Mouse (Mus musculus) cerebral cortex, adult 2 months (tissue): ENCODE measurements around the gene Tubal3.

Source experiments
- WGBS: fragments of 180-500 bp; shearing (Covaris S2); methylation state at CpG from one replicate; pipeline ENCODE4 v1.1.7; 2018; 5-methylcytosine and 5-hydroxymethylcytosine counted together

Gene Tubal3

GRCm38 (mm10) chr13:3925632-3926031 is 7.6 kb downstream of the Tubal3 start:
- 92% methylated on average over 6 of the region's 6 CpGs for WGBS

- 89% methylated on average over 6 of the region's 6 CpGs for WGBS
Observed at GRCm38 (mm10) chr13:3926046-3926445, 8.0 kb downstream of the Tubal3 start.

DNA sequence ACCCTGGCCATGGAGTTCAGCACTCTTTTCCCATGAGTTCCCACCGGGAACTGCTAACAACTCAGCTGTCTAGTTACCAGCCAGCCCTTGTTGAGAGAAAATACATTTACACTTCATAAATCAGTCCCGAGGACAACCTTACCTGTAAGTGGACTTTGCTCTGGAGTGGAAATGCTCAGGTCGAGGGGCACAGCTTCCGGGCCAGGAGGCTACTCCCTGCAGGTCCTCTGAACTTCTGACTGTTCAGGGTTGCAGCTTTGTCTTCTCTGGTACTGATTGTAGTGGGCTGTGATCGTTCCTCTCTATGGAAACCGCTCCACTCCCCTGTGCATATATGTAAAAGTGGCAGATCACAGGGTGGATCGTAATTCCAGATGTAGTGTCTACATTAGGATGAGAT is 26.6 kb downstream of the Tubal3 start:
- WGBS = 78% methylated on average over 7 of the region's 7 CpGs

DNA sequence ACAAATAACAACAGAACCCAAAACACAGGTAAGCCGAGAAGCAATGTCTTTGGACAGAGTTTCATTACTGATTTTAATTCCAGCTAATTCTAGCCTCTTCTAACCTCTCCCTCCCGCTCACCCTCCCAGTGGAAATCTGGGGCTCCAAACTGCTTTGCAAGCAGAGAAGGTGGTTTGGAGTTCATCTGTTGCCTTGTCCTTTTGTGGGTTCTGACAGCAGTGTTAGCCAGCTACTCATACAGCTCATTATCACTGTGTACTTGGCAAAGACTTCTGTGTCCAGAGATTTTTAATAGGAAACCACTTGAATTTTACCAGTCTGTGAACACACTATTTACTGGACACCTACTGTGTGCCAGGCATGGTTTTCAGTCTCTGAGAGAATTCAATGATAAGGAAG is 27.2 kb downstream of the Tubal3 start, which contains the start of gene Ucn3:
Gene Ucn3 (minus strand): TSS at position 101 of the 400 bp plus-strand sequence.
- 60% methylated on average over 2 of the region's 2 CpGs for WGBS

DNA sequence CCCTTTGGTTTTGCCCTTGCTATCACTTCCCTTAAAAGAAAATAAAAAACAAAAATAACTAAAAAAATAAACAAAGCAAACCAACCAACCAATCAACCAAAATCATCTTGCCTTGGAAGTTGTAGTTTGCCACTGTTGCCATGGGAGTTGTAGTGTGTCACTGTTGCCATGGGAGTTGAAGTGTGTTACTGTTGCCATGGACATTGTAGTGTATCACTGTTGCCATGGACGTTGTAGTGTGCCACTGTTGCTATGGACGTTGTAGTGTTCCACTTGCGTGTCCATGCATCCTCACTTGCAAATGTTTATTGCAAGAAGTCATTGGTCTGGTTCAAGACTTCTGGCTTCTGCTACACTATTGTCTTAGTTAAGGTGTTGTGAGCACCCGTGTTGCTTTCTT is 29.2 kb downstream of the Tubal3 start:
- whole genome bisulfite sequencing = 84% methylated on average over 4 of the region's 4 CpGs

DNA sequence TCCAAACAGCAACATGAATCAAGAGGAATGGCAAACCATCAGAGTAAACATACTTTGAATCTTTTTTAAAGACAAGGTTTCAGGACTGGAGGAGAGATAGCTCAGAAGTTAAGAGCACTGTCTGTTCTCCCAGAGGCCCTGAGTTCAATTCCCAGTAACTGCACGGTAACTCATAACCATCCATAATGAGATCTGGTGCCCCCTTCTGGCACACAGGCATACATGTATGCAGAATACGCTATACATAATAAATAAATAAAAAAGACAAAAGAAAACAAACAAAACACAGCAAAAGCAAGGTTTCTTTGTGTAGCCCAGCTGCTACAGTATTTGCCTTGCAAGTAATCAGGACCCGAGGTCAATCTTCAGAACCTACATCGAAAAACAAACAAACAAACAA is 31.4 kb downstream of the Tubal3 start:
- WGBS = 86% methylated on average over 4 of the region's 4 CpGs

DNA sequence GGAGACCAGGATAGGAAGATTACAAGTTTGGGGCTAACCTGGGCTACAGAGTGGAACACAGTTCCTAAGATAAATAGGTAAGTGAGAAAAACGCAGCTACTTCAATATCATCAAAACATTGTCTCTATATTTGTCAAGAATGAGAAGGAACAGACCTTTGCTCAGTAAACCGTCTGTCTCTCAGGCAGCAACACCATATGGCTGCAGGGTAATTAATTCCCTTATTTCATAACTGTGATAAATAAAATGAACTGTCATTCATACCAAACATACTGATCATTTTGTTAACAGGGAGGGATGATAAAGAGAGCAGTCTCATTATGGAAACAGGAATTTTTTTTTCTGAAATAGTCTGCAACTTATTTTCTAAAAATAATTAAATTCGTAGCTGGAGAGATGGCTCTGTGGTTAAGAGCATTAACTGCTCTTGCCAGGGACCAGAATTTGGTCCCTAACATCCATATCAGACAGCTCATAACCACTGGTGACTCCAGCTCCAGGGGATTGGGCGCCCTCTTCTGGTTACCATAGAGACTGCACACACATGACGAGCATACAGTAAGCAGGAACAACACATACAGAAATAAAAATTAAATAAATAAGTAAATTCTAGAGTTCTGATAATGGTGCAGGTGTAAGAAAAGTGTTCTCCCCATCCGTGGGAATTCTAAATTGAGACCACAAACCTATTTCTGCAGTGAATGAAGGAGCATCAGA is 33.3 kb downstream of the Tubal3 start:
- WGBS = 66% methylated on average over 6 of the region's 6 CpGs

- 89% methylated on average over 4 of the region's 4 CpGs for WGBS
Observed at GRCm38 (mm10) chr13:3968849-3969248, 50.8 kb downstream of the Tubal3 start.
